In the genomic region with DNA sequence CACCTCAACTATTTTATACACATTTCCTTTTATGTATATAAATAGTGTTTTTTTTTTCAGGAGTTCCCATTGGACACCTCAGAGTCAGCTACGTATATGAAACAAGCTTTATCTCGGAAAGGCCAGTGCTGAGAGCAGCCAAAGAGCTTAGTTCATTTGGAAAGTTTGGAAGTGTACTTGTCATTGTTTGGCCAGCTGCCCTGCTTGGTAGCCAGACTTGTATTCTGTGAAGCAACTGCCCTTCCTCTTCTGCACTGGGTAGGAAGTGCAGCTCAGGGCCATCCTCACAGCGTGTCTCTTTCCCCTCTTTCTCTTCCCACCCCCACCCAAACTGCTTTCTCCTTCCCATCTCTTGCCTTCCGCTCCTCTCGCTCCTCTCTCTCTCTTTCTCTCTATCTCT, we compare ENCODE assay signal across 11 mouse cellular contexts. TPM values are rescaled to one million over a fixed set of nuclear protein-coding genes. Genes with fewer than 3 reads are reported as not detected.
DNase-seq lines count a peak whose midpoint lies in the region; ATAC-seq and TF ChIP-seq lines count a peak whose summit lies in the region.
"Had no signal": no experiment of that assay in that cellular context is flagged by ENCODE, and none has a peak within 500 bp of the region (broad histone marks: within the 10 kb centered on the region; RNA-seq: fewer than 3 reads in every experiment).

No protein-coding gene starts in this region.

- no peak for TF ChIP-seq CTCF in forebrain, postnatal 0 days (IDR thresholded peaks at IDR 0.05; ENCODE audit: low read depth)

- no peaks in the 10 kb centered on the region for H3K36me3 ChIP-seq in hindbrain, embryonic 16.5 days (ENCODE audit: control insufficient read depth, insufficient read depth, low read length)
- no peaks in the 10 kb centered on the region for H3K36me3 ChIP-seq in hindbrain, embryonic 12.5 days
- peaks cover 5% of the 10 kb centered on the region for H3K36me3 ChIP-seq in forebrain, embryonic 10.5 days (replicated peaks)
- no peaks in the 10 kb centered on the region for H3K36me3 ChIP-seq in forebrain, postnatal 0 days (ENCODE audit: insufficient read depth)

- ATAC-seq in hindbrain, embryonic 16.5 days: no peak
- ATAC-seq in hindbrain, embryonic 12.5 days (ENCODE audit: low FRiP score): no peak
- ATAC-seq in megakaryocyte progenitor cell, adult 5-6 weeks (replicated peaks; ENCODE audit: poor library complexity): peak; percentile 40; the same call in 1 of the 2 replicates
- no peak for ATAC-seq in forebrain, postnatal 0 days

- 65% methylated on average over 5 of the region's 5 CpGs for WGBS in hindbrain, embryonic 16.5 days
- 82% methylated on average over 5 of the region's 5 CpGs for WGBS in hindbrain, embryonic 12.5 days
- WGBS in forebrain, embryonic 10.5 days: 86% methylated on average over 5 of the region's 5 CpGs
- 53% methylated on average over 5 of the region's 5 CpGs for WGBS in forebrain, postnatal 0 days

- intact Hi-C loops in gastrocnemius, postnatal 36 days (cut with DNase I): no loop called here

- no peak overlapping the region for H3K27ac ChIP-seq in hindbrain, embryonic 16.5 days (ENCODE audit: low read depth, low read length)
- no peak overlapping the region for H3K27ac ChIP-seq in hindbrain, embryonic 12.5 days
- no peak overlapping the region for H3K27ac ChIP-seq in forebrain, embryonic 10.5 days
- no peak overlapping the region for H3K27ac ChIP-seq in forebrain, postnatal 0 days (ENCODE audit: low read depth, low read length)
- H3K27ac ChIP-seq: embryonic facial prominence, embryonic 13.5 days; limb, embryonic 12.5 days had no signal

- peak; percentile 94 for DNase-seq in NIH3T3 (ENCODE audit: low read depth)
- peak; percentile 63 to 79 for DNase-seq in gastrocnemius, postnatal 36 days
- DNase-seq in layer of hippocampus, adult 9-11 months: peak; percentile 69
- DNase-seq in forebrain, embryonic 10.5 days (ENCODE audit: extremely low spot score, low spot score): no peak
- no peak for DNase-seq in forebrain, postnatal 0 days

- peaks cover 5% of the 10 kb centered on the region for H3K4me1 ChIP-seq in hindbrain, embryonic 16.5 days (ENCODE audit: control insufficient read depth, insufficient read depth, low read depth, low read length)
- peaks cover 7% of the 10 kb centered on the region; the same call in 1 of the 2 replicates for H3K4me1 ChIP-seq in hindbrain, embryonic 12.5 days
- peaks cover 20% of the 10 kb centered on the region for H3K4me1 ChIP-seq in forebrain, embryonic 10.5 days
- no peaks in the 10 kb centered on the region for H3K4me1 ChIP-seq in forebrain, postnatal 0 days (ENCODE audit: insufficient read depth)

- no peak overlapping the region for H3K4me3 ChIP-seq in hindbrain, embryonic 16.5 days (ENCODE audit: low read length)
- H3K4me3 ChIP-seq in hindbrain, embryonic 12.5 days: no peak overlapping the region
- H3K4me3 ChIP-seq in forebrain, embryonic 10.5 days: no peak overlapping the region
- H3K4me3 ChIP-seq in forebrain, postnatal 0 days (ENCODE audit: low read depth, low read length): no peak overlapping the region
- H3K4me3 ChIP-seq: embryonic facial prominence, embryonic 13.5 days; limb, embryonic 12.5 days had no signal

- H3K9ac ChIP-seq in hindbrain, embryonic 16.5 days (ENCODE audit: low read depth, low read length): no peak overlapping the region
- no peak overlapping the region for H3K9ac ChIP-seq in hindbrain, embryonic 12.5 days
- no peak overlapping the region for H3K9ac ChIP-seq in forebrain, postnatal 0 days
- H3K9ac ChIP-seq: embryonic facial prominence, embryonic 13.5 days; limb, embryonic 12.5 days had no signal

- no peaks in the 10 kb centered on the region for H3K9me3 ChIP-seq in hindbrain, embryonic 16.5 days (ENCODE audit: control insufficient read depth, low read length)
- no peaks in the 10 kb centered on the region for H3K9me3 ChIP-seq in hindbrain, embryonic 12.5 days (replicated peaks)
- no peaks in the 10 kb centered on the region for H3K9me3 ChIP-seq in forebrain, embryonic 10.5 days
- no peaks in the 10 kb centered on the region for H3K9me3 ChIP-seq in forebrain, postnatal 0 days (ENCODE audit: low read length)
- H3K9me3 ChIP-seq: embryonic facial prominence, embryonic 13.5 days; G1E; limb, embryonic 12.5 days had no signal

- H3K4me2 ChIP-seq in hindbrain, embryonic 16.5 days (ENCODE audit: low read length): peak overlapping the region; percentile 17; the same call in 1 of the 2 replicates
- no peak overlapping the region for H3K4me2 ChIP-seq in hindbrain, embryonic 12.5 days (replicated peaks)
- no peak overlapping the region for H3K4me2 ChIP-seq in forebrain, postnatal 0 days (ENCODE audit: low read depth)
- H3K4me2 ChIP-seq: embryonic facial prominence, embryonic 13.5 days; limb, embryonic 12.5 days had no signal

- H3K27me3 ChIP-seq in hindbrain, embryonic 16.5 days (replicated peaks; ENCODE audit: control insufficient read depth, insufficient read depth, low read length): no peaks in the 10 kb centered on the region
- no peaks in the 10 kb centered on the region for H3K27me3 ChIP-seq in hindbrain, embryonic 12.5 days
- H3K27me3 ChIP-seq in forebrain, embryonic 10.5 days (ENCODE audit: poor library complexity, severe bottlenecking): no peaks in the 10 kb centered on the region
- H3K27me3 ChIP-seq in forebrain, postnatal 0 days (ENCODE audit: insufficient read depth, low read length): 0 out of 2 replicates have a peak, but pooled peaks cover 5% of the 10 kb centered on the region
- H3K27me3 ChIP-seq: embryonic facial prominence, embryonic 13.5 days; limb, embryonic 12.5 days had no signal

RNA-seq across cellular contexts. Expression of a gene that starts 5.1 kb away (rescaled TPM):
- 17.1 and 24.7 TPM in 2 replicates for polyA plus RNA-seq in hindbrain, embryonic 16.5 days (2015; fragmentation: Nextera tagmentation; extraction: Ambion mirVana)
- polyA plus RNA-seq in hindbrain, embryonic 12.5 days (2016; fragmentation: Nextera tagmentation; extraction: Ambion mirVana): 55.4 and 59.7 TPM in 2 replicates
- total RNA-seq in gastrocnemius, postnatal 36 days (2021): 10 to 100 TPM; 39.4 to 48.9 TPM
- total RNA-seq in megakaryocyte progenitor cell, adult 5-6 weeks (2015): 23.4 and 30.9 TPM in 2 replicates
- total RNA-seq in megakaryocyte progenitor cell, adult 5-6 weeks (2017): 9.5 and 20.9 TPM in 2 replicates
- polyA plus RNA-seq in forebrain, embryonic 10.5 days (2016; fragmentation: Nextera tagmentation; extraction: Ambion mirVana): 35.5 and 35.6 TPM in 2 replicates
- 17.2 and 27.7 TPM in 2 replicates for total RNA-seq in forebrain, postnatal 0 days (2014; rRNA removed)
- polyA plus RNA-seq in forebrain, postnatal 0 days (2015; fragmentation: Nextera tagmentation; extraction: Ambion mirVana): 17.6 and 22.6 TPM in 2 replicates

Comparison
In these comparisons a context has a peak if more than half of its experiments do, and no peak if none do; other contexts are left out.
1. DNase-seq: peak in NIH3T3 (single experiment), gastrocnemius, postnatal 36 days (2 of 2) and layer of hippocampus, adult 9-11 months (single experiment); none in forebrain, embryonic 10.5 days (single experiment) and forebrain, postnatal 0 days (single experiment).